Mouse (Mus musculus) megakaryocyte, embryonic 14.5 days (primary cell): ENCODE measurements around the gene Dnajb8.

Source experiments
- FLI1 ChIP-seq: IDR thresholded peaks from 2 replicates; pipeline ENCODE4 v1.6.1; 2012; ENCODE audit warnings: low read length, inconsistent platforms, mixed read lengths
- GATA1 ChIP-seq: IDR thresholded peaks from 3 replicates; pipeline ENCODE4 v1.6.1; 2012; ENCODE audit warnings: mixed read lengths, low read length, inconsistent platforms, borderline replicate concordance

DNA sequence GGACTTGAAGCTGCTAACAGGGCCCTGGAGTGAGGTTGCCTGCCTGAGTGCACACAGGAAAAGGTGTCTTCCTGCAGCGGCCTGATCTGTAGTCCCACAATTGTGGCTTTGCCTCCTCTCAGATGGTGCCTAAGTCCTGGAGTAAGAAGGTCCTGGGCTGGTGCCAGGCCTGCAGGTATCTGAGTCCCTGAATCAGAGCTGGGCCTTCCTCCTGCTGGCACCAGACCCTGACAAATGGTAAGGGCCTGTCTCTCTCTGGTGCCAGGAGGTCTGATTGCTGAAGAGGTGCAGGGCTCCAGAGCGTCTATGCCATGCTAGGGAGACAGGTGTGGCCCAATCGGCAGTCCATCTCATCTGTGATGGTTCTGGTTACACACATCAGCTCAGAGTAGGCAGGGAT, 37.6 kb downstream of the Dnajb8 start:
- TF ChIP-seq GATA1: no peak
- TF ChIP-seq FLI1: no peak
